Mouse (Mus musculus): Measurements from ENCODE around the gene Hist1h4a. TPM values are rescaled to one million over a fixed set of nuclear protein-coding genes. Genes with fewer than 3 reads are reported as not detected.

Gene Hist1h4a
- polyA plus RNA-seq, 1 experiment from 2014 or later, result 0.35 TPM

DNA sequence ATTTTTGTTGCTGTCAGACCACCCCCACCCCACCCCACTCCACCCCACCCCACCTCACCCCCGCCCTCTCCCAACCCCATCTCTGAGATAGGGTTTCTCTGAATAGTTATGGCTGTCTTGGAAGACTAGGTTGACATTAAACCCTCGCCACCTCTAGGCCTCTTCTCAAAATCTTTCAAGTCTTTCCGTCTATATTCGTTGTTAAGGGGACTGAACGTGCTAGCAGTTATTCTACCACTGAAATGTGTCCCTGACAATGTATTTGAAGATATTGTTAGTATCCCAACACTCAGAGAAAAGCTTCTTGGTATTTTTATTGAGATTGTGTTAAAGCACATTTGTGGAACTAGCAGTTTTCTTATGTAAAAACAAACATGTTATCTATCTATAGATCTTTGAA lies 20.1 kb downstream of the Hist1h4a start:
- no peak overlapping the region for H3K9ac ChIP-seq (ENCODE audit: low read length)
- ATAC-seq (ENCODE audit: insufficient number of reproducible peaks, low FRiP score, low TSS enrichment, low read depth) (no peak), DNase-seq (ENCODE audit: low spot score) (peak; percentile 21)
- H3K27ac ChIP-seq (replicated peaks; ENCODE audit: low read depth, low read length), result peak overlapping the region; percentile 99; the same call in 1 of the 2 replicates
- peak overlapping the region; percentile 48; the same call in 1 of the 2 replicates for H3K4me3 ChIP-seq (ENCODE audit: low read depth, low read length)
- H3K4me1 ChIP-seq (ENCODE audit: control insufficient read depth, insufficient read depth, low read length), result no peaks in the 10 kb centered on the region
- H3K4me2 ChIP-seq (ENCODE audit: low read depth, severe bottlenecking), result peak overlapping the region; percentile 70; the same call in 1 of the 2 replicates
- no peaks in the 10 kb centered on the region for H3K9me3 ChIP-seq (ENCODE audit: control insufficient read depth, low read length)
- H3K27me3 ChIP-seq (ENCODE audit: control insufficient read depth, insufficient read depth, low read length), result no peaks in the 10 kb centered on the region
- no peaks in the 10 kb centered on the region for H3K36me3 ChIP-seq (ENCODE audit: control insufficient read depth, insufficient read depth, low read length)
- 66% methylated on average over 5 of the region's 5 CpGs for WGBS

DNA sequence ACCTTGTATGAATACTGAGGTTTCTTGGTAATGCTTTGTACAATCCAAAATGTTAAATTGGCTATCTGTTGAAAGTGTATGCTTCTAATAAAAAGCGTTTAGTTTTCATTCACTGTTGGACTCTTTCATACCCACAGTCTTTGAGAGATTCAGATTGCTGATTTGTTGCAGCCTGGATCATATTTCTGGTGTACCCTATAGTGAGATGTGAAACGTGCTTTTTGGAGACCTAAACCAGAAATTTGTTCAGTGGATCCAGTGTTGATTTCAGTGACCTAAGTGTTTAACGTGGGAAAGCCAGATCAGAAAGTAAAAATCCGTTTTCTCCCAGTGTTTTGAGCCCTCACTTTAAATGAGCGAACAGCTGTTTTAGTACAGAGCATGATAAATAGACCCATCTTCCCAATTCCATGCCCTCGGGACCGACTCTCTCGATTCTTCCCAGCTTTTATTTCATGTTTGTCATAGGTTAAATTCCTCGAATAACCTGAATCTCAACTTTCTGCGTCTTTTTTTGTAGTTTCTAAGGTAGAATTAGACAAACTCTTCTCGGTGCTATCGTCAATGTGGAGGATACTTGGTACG lies 20.7 kb downstream of the Hist1h4a start:
- Histone ChIP-seq H3K4me1 (ENCODE audit: control insufficient read depth, insufficient read depth, low read length) (no peaks in the 10 kb centered on the region), H3K4me2 (ENCODE audit: low read depth, severe bottlenecking) (peak overlapping the region; percentile 70), H3K4me3 (ENCODE audit: low read depth, low read length) (peak overlapping the region; percentile 48), H3K27me3 (ENCODE audit: control insufficient read depth, insufficient read depth, low read length) (no peaks in the 10 kb centered on the region), H3K9me3 (ENCODE audit: control insufficient read depth, low read length) (no peaks in the 10 kb centered on the region), H3K27ac (replicated peaks; ENCODE audit: low read depth, low read length) (peak overlapping the region; percentile 99), H3K9ac (ENCODE audit: low read length) (peak overlapping the region; percentile 77), H3K36me3 (ENCODE audit: control insufficient read depth, insufficient read depth, low read length) (no peaks in the 10 kb centered on the region)
- DNase-seq (ENCODE audit: low spot score), result peak; percentile 38
- no peak for ATAC-seq (ENCODE audit: insufficient number of reproducible peaks, low FRiP score, low TSS enrichment, low read depth)
- WGBS, result 31% methylated on average over 13 of the region's 13 CpGs

DNA sequence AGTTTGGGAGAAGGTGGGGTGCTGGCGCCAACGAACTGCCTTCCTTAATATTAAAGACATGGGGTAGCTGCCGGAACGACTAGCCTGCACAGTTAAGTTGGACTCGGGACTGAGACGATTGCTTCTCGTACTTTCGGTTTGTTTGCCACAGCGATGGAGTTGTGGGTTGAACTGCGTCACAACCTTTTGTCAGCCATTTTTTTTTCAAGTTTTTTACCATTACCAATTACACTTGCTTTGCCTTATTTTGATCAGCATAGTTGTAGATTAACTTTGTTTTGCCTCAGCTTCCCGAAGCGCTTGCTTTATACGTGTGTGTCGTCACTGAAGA lies 21.1 kb downstream of the Hist1h4a start:
- Histone ChIP-seq H3K27ac (replicated peaks; ENCODE audit: low read depth, low read length) (peak overlapping the region; percentile 99), H3K9me3 (ENCODE audit: control insufficient read depth, low read length) (no peaks in the 10 kb centered on the region), H3K27me3 (ENCODE audit: control insufficient read depth, insufficient read depth, low read length) (no peaks in the 10 kb centered on the region), H3K4me2 (ENCODE audit: low read depth, severe bottlenecking) (peak overlapping the region; percentile 70), H3K36me3 (ENCODE audit: control insufficient read depth, insufficient read depth, low read length) (no peaks in the 10 kb centered on the region), H3K4me3 (ENCODE audit: low read depth, low read length) (peak overlapping the region; percentile 48), H3K4me1 (ENCODE audit: control insufficient read depth, insufficient read depth, low read length) (no peaks in the 10 kb centered on the region), H3K9ac (ENCODE audit: low read length) (peak overlapping the region; percentile 77)
- DNase-seq (ENCODE audit: low spot score), result no peak
- ATAC-seq (ENCODE audit: insufficient number of reproducible peaks, low FRiP score, low TSS enrichment, low read depth), result no peak
- under 1% methylated on average over 14 of the region's 14 CpGs for WGBS

DNA sequence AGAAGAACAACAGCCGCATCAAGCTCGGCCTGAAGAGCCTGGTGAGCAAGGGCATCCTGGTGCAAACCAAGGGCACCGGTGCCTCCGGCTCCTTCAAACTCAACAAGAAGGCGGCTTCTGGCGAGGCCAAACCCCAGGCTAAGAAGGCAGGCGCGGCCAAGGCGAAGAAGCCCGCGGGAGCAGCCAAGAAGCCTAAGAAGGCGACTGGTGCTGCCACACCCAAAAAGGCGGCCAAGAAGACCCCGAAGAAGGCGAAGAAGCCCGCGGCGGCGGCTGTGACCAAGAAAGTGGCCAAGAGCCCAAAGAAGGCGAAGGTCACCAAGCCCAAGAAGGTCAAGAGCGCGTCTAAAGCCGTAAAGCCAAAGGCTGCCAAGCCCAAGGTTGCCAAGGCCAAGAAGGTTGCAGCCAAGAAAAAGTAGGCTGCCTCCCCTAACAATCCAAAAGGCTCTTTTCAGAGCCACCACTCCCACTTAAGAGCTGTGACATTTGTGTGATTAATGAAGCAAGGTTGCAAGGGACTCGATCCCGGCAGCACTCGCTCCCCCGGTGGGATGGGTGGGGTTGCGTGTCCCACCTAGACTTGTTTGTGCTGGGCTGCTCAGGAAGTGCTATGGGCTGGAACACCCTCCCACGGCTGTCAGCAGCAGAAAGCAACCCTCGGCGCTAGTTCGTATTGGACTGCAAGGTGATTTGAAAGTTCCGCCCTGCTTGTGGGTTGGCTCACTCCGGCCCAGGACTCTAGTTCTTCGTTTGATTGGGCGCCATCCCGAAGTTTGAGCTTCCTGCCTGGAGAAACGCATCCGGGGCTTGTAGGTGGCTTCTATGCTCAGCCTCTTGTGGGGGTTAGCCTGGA lies 21.7 kb downstream of the Hist1h4a start:
- no peaks in the 10 kb centered on the region for H3K36me3 ChIP-seq (ENCODE audit: control insufficient read depth, insufficient read depth, low read length)
- no peaks in the 10 kb centered on the region for H3K9me3 ChIP-seq (ENCODE audit: control insufficient read depth, low read length)
- ATAC-seq (ENCODE audit: insufficient number of reproducible peaks, low FRiP score, low TSS enrichment, low read depth) (peak; percentile 88), DNase-seq (ENCODE audit: low spot score) (peak; percentile 97)
- H3K27ac ChIP-seq (replicated peaks; ENCODE audit: low read depth, low read length), result peak overlapping the region; percentile 99
- peak overlapping the region; percentile 48 for H3K4me3 ChIP-seq (ENCODE audit: low read depth, low read length)
- peak overlapping the region; percentile 70 for H3K4me2 ChIP-seq (ENCODE audit: low read depth, severe bottlenecking)
- no peaks in the 10 kb centered on the region for H3K27me3 ChIP-seq (ENCODE audit: control insufficient read depth, insufficient read depth, low read length)
- no peaks in the 10 kb centered on the region for H3K4me1 ChIP-seq (ENCODE audit: control insufficient read depth, insufficient read depth, low read length)
- H3K9ac ChIP-seq (ENCODE audit: low read length), result peak overlapping the region; percentile 77
- WGBS, result under 1% methylated on average over 39 of the region's 39 CpGs

DNA sequence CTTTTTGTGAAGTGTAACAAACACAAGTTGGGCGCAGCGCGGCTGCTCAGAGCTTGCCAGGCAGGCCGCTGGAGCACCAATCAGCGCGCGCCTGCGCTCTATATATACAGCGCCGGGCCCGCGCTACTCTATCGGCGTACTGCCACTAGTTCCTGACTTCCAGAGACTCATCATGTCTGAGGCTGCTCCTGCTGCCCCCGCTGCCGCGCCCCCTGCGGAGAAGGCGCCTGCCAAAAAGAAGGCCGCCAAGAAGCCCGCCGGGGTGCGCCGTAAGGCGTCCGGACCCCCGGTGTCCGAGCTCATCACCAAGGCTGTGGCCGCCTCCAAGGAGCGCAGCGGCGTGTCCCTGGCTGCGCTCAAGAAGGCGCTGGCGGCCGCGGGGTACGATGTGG lies 22.4 kb downstream of the Hist1h4a start, which contains the start of gene Hist1h1c:
TSS of gene Hist1h1c (plus strand) at position 132 of the 392 bp plus-strand sequence.
- no peaks in the 10 kb centered on the region for H3K9me3 ChIP-seq (ENCODE audit: control insufficient read depth, low read length)
- H3K4me3 ChIP-seq (ENCODE audit: low read depth, low read length), result peak within 1 kb of the TSS; percentile 48
- WGBS, result under 1% methylated on average over 32 of the region's 38 CpGs
- peak within 1 kb of the TSS; percentile 77 for H3K9ac ChIP-seq (ENCODE audit: low read length)
- peak; percentile 95 for DNase-seq (ENCODE audit: low spot score)
- no peaks in the 10 kb centered on the region for H3K4me1 ChIP-seq (ENCODE audit: control insufficient read depth, insufficient read depth, low read length)
- peak; percentile 92 for ATAC-seq (ENCODE audit: insufficient number of reproducible peaks, low FRiP score, low TSS enrichment, low read depth)
- peak within 1 kb of the TSS; percentile 70 for H3K4me2 ChIP-seq (ENCODE audit: low read depth, severe bottlenecking)
- H3K27me3 ChIP-seq (ENCODE audit: control insufficient read depth, insufficient read depth, low read length), result no peaks in the 10 kb centered on the region
- H3K27ac ChIP-seq (replicated peaks; ENCODE audit: low read depth, low read length), result peak within 1 kb of the TSS; percentile 99
- no peaks in the 10 kb centered on the region for H3K36me3 ChIP-seq (ENCODE audit: control insufficient read depth, insufficient read depth, low read length)

DNA sequence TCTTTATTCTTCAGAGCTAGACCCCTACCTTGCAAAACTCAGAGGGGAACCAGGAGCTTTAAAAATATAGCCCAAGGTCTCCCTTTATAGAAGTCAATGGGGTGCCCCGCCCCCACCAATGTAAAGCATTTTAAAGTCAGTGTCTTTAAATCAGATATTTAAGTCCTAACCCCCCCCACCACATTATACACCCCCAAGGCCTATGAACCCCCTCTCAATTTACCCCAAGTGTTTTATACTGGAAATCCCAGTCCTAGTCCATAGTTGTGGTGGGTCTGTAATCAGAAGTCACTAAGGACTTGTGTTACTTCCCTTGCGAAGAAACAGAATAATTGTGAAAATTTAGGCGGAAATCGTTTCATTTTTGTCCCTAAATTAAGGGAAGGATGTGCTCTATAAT lies 23.0 kb downstream of the Hist1h4a start:
- H3K4me2 ChIP-seq (ENCODE audit: low read depth, severe bottlenecking), result peak overlapping the region; percentile 70
- no peaks in the 10 kb centered on the region for H3K9me3 ChIP-seq (ENCODE audit: control insufficient read depth, low read length)
- no peaks in the 10 kb centered on the region for H3K4me1 ChIP-seq (ENCODE audit: control insufficient read depth, insufficient read depth, low read length)
- H3K27me3 ChIP-seq (ENCODE audit: control insufficient read depth, insufficient read depth, low read length), result no peaks in the 10 kb centered on the region
- ATAC-seq (ENCODE audit: insufficient number of reproducible peaks, low FRiP score, low TSS enrichment, low read depth) (no peak), DNase-seq (ENCODE audit: low spot score) (peak; percentile 34)
- peak overlapping the region; percentile 99 for H3K27ac ChIP-seq (replicated peaks; ENCODE audit: low read depth, low read length)
- peak overlapping the region; percentile 48; the same call in 1 of the 2 replicates for H3K4me3 ChIP-seq (ENCODE audit: low read depth, low read length)
- H3K9ac ChIP-seq (ENCODE audit: low read length), result peak overlapping the region; percentile 77
- H3K36me3 ChIP-seq (ENCODE audit: control insufficient read depth, insufficient read depth, low read length), result no peaks in the 10 kb centered on the region
- WGBS, result 27% methylated on average over 4 of the region's 4 CpGs

DNA sequence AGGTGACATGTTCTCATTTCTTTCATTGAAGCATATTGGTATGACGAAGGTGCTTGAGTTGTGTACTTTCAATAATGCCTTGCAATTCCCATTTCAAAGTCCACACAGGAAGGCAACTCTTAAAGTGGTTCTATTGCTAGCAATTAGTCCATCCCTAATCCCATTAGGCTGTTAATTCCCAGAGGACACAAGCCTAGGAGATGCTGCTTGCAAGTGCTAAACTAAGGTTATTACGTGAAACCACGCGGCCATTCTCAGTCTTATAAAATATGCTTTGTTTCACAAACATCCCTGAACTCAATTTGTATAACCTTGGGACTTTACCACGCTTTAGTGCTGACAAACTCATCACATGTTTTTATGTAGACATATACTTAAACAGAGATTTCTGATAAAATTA lies 23.9 kb downstream of the Hist1h4a start:
- Histone ChIP-seq H3K4me3 (ENCODE audit: low read depth, low read length) (no peak overlapping the region), H3K9me3 (ENCODE audit: control insufficient read depth, low read length) (no peaks in the 10 kb centered on the region), H3K27ac (replicated peaks; ENCODE audit: low read depth, low read length) (no peak overlapping the region), H3K36me3 (ENCODE audit: control insufficient read depth, insufficient read depth, low read length) (no peaks in the 10 kb centered on the region), H3K27me3 (ENCODE audit: control insufficient read depth, insufficient read depth, low read length) (no peaks in the 10 kb centered on the region), H3K9ac (ENCODE audit: low read length) (no peak overlapping the region), H3K4me2 (ENCODE audit: low read depth, severe bottlenecking) (no peak overlapping the region), H3K4me1 (ENCODE audit: control insufficient read depth, insufficient read depth, low read length) (no peaks in the 10 kb centered on the region)
- ATAC-seq (ENCODE audit: insufficient number of reproducible peaks, low FRiP score, low TSS enrichment, low read depth), result no peak
- WGBS, result 81% methylated on average over 5 of the region's 5 CpGs
- peak; percentile 18 for DNase-seq (ENCODE audit: low spot score)

DNA sequence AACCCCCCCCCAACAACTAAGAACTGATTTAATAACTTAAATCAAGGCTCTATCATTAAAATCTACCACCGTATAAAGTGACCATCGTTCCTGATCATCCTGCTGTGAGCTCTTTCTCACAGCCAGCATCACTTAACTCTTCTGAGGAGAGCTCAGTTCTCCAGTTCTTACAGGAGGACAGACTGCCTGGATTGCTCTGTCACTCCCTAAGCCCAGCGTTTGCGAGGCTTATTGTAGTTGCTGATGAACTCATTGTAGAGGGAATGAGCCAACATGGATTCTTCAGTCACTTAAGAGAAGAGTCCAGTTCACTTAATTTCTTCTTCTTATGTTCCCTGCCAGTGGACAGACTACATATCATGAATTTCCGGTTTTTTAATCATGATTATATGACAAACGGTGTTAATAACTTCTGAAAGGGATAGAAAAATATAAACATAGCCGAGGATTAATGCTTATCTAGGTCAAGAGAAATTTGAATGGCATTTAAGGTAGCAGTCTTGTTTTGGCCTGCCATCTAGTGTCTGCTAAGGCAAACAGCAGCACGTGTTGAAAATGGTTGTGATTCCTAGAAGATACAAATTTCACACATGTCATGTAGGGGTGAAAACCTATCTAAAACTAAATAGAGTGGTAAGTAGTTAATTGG lies 28.8 kb downstream of the Hist1h4a start:
- Histone ChIP-seq H3K9me3 (ENCODE audit: control insufficient read depth, low read length) (no peaks in the 10 kb centered on the region), H3K27me3 (ENCODE audit: control insufficient read depth, insufficient read depth, low read length) (no peaks in the 10 kb centered on the region), H3K4me1 (ENCODE audit: control insufficient read depth, insufficient read depth, low read length) (no peaks in the 10 kb centered on the region), H3K27ac (replicated peaks; ENCODE audit: low read depth, low read length) (no peak overlapping the region), H3K4me3 (ENCODE audit: low read depth, low read length) (no peak overlapping the region), H3K36me3 (ENCODE audit: control insufficient read depth, insufficient read depth, low read length) (no peaks in the 10 kb centered on the region), H3K9ac (ENCODE audit: low read length) (no peak overlapping the region), H3K4me2 (ENCODE audit: low read depth, severe bottlenecking) (no peak overlapping the region)
- no peak for ATAC-seq (ENCODE audit: insufficient number of reproducible peaks, low FRiP score, low TSS enrichment, low read depth)
- peak; percentile 24 for DNase-seq (ENCODE audit: low spot score)
- WGBS, result 26% methylated on average over 8 of the region's 8 CpGs
